Mouse (Mus musculus): Measurements from ENCODE around the gene Fam205a4.
"Not testable (repeated sequence)": the region's sequence is repeated elsewhere in the genome, so short reads cannot be mapped to it uniquely, and the experiment has no call there.

Gene Fam205a4

DNA sequence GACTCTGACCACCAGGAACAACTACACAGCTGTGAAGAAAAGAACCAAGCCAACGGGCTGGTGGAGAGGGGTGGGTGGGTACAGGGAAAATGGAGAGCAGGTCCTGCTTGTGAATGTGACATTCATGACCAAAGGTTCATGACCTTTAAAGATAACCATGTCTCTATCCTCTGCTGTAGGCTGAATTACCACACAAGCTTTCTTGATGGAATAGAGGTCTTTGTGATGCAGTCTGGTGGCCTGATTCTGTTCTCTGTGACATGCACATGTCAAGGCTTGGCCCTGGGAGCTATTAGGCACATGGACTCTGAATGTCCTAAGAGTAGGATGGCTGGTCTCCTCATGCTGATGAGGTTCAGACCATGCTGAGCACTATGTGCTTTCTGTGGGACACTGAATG is at the start of gene Fam205a4:
Fam205a4 (plus strand) TSS at position 301 of the 400 bp plus-strand sequence.
- DNase-seq (ENCODE audit: low spot score), result not testable (repeated sequence)

DNA sequence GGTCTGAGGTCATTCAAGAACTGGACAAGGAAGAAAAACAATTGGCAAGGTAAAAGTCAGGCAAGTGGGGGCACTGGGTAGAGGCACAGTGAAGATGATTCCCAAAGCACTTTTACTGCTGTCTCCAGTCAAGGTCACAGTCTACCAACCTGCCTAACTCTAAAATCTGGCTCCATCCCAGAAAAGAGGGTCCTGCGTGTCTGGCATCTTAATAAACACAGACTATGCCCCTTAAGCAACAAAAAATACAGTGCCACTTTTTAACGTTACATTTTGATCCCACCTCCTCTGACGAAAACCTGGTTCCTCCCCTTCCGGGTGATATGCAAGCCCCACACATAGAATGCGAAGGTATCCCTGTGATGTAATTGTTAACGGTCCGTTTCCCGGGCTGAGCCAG is 24.6 kb upstream of the Fam205a4 start, which contains the start of gene Gm20878:
Gm20878 (plus strand) TSS at position 301 of the 400 bp plus-strand sequence.
- DNase-seq (ENCODE audit: low spot score), result not testable (repeated sequence)
